Mouse (Mus musculus): Measurements from ENCODE around the gene Rsf1. TPM values are rescaled to one million over a fixed set of nuclear protein-coding genes. Genes with fewer than 3 reads are reported as not detected.
A peak's percentile ranks its signal among the peaks of the same experiment; 100 is the strongest.

Rsf1 gene
- total and polyA plus RNA-seq, 3 experiments = 5.9 to 21.8 (median 11.9) TPM

GRCm38 (mm10) chr7:97737256-97737637 is 157.6 kb downstream of the Rsf1 start:
- dilution Hi-C loops (cut with MboI; ENCODE audit: extremely low pct_ligation_motif_present, extremely low pct_unique_long_range_greater_than_20kb, low sequenced_read_pairs) (no loop called here), in situ Hi-C loops (cut with MboI; ENCODE audit: low pct_ligation_motif_present, low pct_unique_long_range_greater_than_20kb, low sequenced_read_pairs) (no loop called here)
- TF ChIP-seq HCFC1 (IDR thresholded peaks at IDR 0.05; ENCODE audit: low read depth, low read length) (no peak), CHD2 (IDR thresholded peaks at IDR 0.05; ENCODE audit: low read length) (no peak), CHD1 (IDR thresholded peaks at IDR 0.05; ENCODE audit: low read depth, low read length) (no peak), USF2 (conservative IDR thresholded peaks at IDR 0.05; ENCODE audit: low read depth, low read length) (no peak), MYC (IDR thresholded peaks at IDR 0.05; ENCODE audit: low read depth, low read length) (no peak), TBP (conservative IDR thresholded peaks at IDR 0.05; ENCODE audit: low read depth, low read length) (no peak), NELFE (IDR thresholded peaks at IDR 0.05; ENCODE audit: low read depth, low read length) (no peak), MXI1 (IDR thresholded peaks at IDR 0.05; ENCODE audit: low read depth, low read length) (no peak), ETS1 (conservative IDR thresholded peaks at IDR 0.05; ENCODE audit: low read depth, low read length) (no peak), MEF2A (IDR thresholded peaks at IDR 0.05; ENCODE audit: borderline replicate concordance, low read depth, low read length) (no peak), ZC3H11A (IDR thresholded peaks at IDR 0.05; ENCODE audit: low read depth, low read length) (no peak), TCF12 (IDR thresholded peaks at IDR 0.05; ENCODE audit: low read depth, low read length) (no peak), ZMIZ1 (IDR thresholded peaks at IDR 0.05; ENCODE audit: low read depth, low read length) (no peak), SIN3A (IDR thresholded peaks at IDR 0.05; ENCODE audit: low read length) (no peak), USF1 (IDR thresholded peaks at IDR 0.05; ENCODE audit: low read depth, low read length) (no peak), CTCF (conservative IDR thresholded peaks at IDR 0.05 in 1 of 2, IDR thresholded peaks at IDR 0.05 in 1 of 2; ENCODE audit: low read depth in 2 of 2, low read length in 2 of 2) (no peak), EP300 (IDR thresholded peaks at IDR 0.05; ENCODE audit: low read length) (no peak)
- Histone ChIP-seq H3K4me2 (ENCODE audit: insufficient read depth, low read depth, poor library complexity, severe bottlenecking) (peak overlapping the region; percentile 53), H3K79me2 (replicated peaks; ENCODE audit: control insufficient read depth, extremely low read depth, insufficient read depth, poor library complexity, severe bottlenecking) (no peaks in the 10 kb centered on the region), H3K27ac (ENCODE audit: insufficient read depth, low read depth) (no peak overlapping the region), H3K4me1 (ENCODE audit: control insufficient read depth in 1 of 2, insufficient read depth in 2 of 2) (peaks cover 4 to 7% of the 10 kb centered on the region in 2 experiments), H3K9ac (ENCODE audit: insufficient read depth, low read depth) (no peak overlapping the region), H3K27me3 (replicated peaks) (no peaks in the 10 kb centered on the region), H3K4me3 (replicated peaks in 1 of 3; ENCODE audit: low read depth in 2 of 3, low read length in 2 of 3, poor library complexity in 1 of 3) (peak overlapping the region in 2 of 3 experiments; percentile 61 to 65), H3K36me3 (replicated peaks in 1 of 2; ENCODE audit: control insufficient read depth in 1 of 2, insufficient read depth in 1 of 2, low read length in 1 of 2) (no peaks in the 10 kb centered on the region), H3K9me3 (replicated peaks; ENCODE audit: low read length) (no peaks in the 10 kb centered on the region)
- no peak for DNase-seq (ENCODE audit: extremely low read depth)

- H3K4me3 ChIP-seq (replicated peaks in 1 of 3; ENCODE audit: low read depth in 2 of 3, low read length in 2 of 3, poor library complexity in 1 of 3) = peak within 1 kb of the TSS; percentile 49 to 65 (median 61)
- H3K9me3 ChIP-seq (replicated peaks; ENCODE audit: low read length) = no peaks in the 10 kb centered on the region
- H3K9ac ChIP-seq (ENCODE audit: insufficient read depth, low read depth) = peak within 1 kb of the TSS; percentile 23; the same call in 1 of the 2 replicates
- in situ Hi-C loops (cut with MboI; ENCODE audit: low pct_ligation_motif_present, low pct_unique_long_range_greater_than_20kb, low sequenced_read_pairs) = no loop called here
- no peaks in the 10 kb centered on the region for H3K79me2 ChIP-seq (replicated peaks; ENCODE audit: control insufficient read depth, extremely low read depth, insufficient read depth, poor library complexity, severe bottlenecking)
- peak within 1 kb of the TSS; percentile 53 for H3K4me2 ChIP-seq (ENCODE audit: insufficient read depth, low read depth, poor library complexity, severe bottlenecking)
- no peaks in the 10 kb centered on the region for H3K27me3 ChIP-seq (replicated peaks)
- no peak within 1 kb of the TSS for H3K27ac ChIP-seq (ENCODE audit: insufficient read depth, low read depth)
- DNase-seq (ENCODE audit: extremely low read depth) = peak; percentile 61
- dilution Hi-C loops (cut with MboI; ENCODE audit: extremely low pct_ligation_motif_present, extremely low pct_unique_long_range_greater_than_20kb, low sequenced_read_pairs) = no loop called here
- H3K4me1 ChIP-seq (ENCODE audit: control insufficient read depth in 1 of 2, insufficient read depth in 2 of 2) = peaks cover 4 to 7% of the 10 kb centered on the region in 2 experiments
- H3K36me3 ChIP-seq (replicated peaks in 1 of 2; ENCODE audit: control insufficient read depth in 1 of 2, insufficient read depth in 1 of 2, low read length in 1 of 2) = no peaks in the 10 kb centered on the region
- no peak for TF ChIP-seq POLR2AphosphoS2 (IDR thresholded peaks at IDR 0.05; ENCODE audit: low read depth, low read length)
- peak; percentile 62; the same call in 1 of the 2 replicates for TF ChIP-seq UBTF (IDR thresholded peaks at IDR 0.05; ENCODE audit: low read depth, low read length)
- TF ChIP-seq NELFE (IDR thresholded peaks at IDR 0.05; ENCODE audit: low read depth, low read length) = peak; percentile 48
- TF ChIP-seq SMC3 (IDR thresholded peaks at IDR 0.05; ENCODE audit: low read depth, low read length) = no peak
- peak; percentile 88 for TF ChIP-seq NRF1 (IDR thresholded peaks at IDR 0.05; ENCODE audit: low read depth, low read length)
- TF ChIP-seq MAX (IDR thresholded peaks at IDR 0.05; ENCODE audit: low read length) = peak; percentile 24; the same call in 1 of the 2 replicates
- peak; percentile 51 for TF ChIP-seq MXI1 (IDR thresholded peaks at IDR 0.05; ENCODE audit: low read depth, low read length)
- TF ChIP-seq ZMIZ1 (IDR thresholded peaks at IDR 0.05; ENCODE audit: low read depth, low read length) = 0 out of 2 replicates have a peak, but pooled peaks have one; percentile 30
- TF ChIP-seq E2F4 (IDR thresholded peaks at IDR 0.05; ENCODE audit: insufficient replicate concordance, low read depth, low read length) = no peak
- no peak for TF ChIP-seq CHD1 (IDR thresholded peaks at IDR 0.05; ENCODE audit: low read depth, low read length)
- no peak for TF ChIP-seq GABPA (IDR thresholded peaks at IDR 0.05; ENCODE audit: insufficient replicate concordance, low read depth, low read length)
- TF ChIP-seq MAFK (IDR thresholded peaks at IDR 0.05; ENCODE audit: insufficient replicate concordance, low read length) = no peak
- peak; percentile 40; the same call in 1 of the 2 replicates for TF ChIP-seq TCF12 (IDR thresholded peaks at IDR 0.05; ENCODE audit: low read depth, low read length)
- no peak for TF ChIP-seq ZKSCAN1 (IDR thresholded peaks at IDR 0.05; ENCODE audit: borderline replicate concordance, low read depth, low read length)
- TF ChIP-seq MAZ (IDR thresholded peaks at IDR 0.05; ENCODE audit: low read depth, low read length) = peak; percentile 69; the same call in 1 of the 2 replicates
- TF ChIP-seq ZC3H11A (IDR thresholded peaks at IDR 0.05; ENCODE audit: low read depth, low read length) = no peak
- no peak for TF ChIP-seq EP300 (IDR thresholded peaks at IDR 0.05; ENCODE audit: low read length)
- TF ChIP-seq RAD21 (IDR thresholded peaks at IDR 0.05; ENCODE audit: low read depth, low read length) = no peak
- TF ChIP-seq USF2 (conservative IDR thresholded peaks at IDR 0.05; ENCODE audit: low read depth, low read length) = no peak
- no peak for TF ChIP-seq BHLHE40 (IDR thresholded peaks at IDR 0.05; ENCODE audit: low read depth, low read length)
Measured at GRCm38 (mm10) chr7:97737638-97738456, 158.2 kb downstream of the Rsf1 start, which contains the start of gene Aqp11. Gene Aqp11 (minus strand): TSS chr7:97738289.
